Mouse (Mus musculus) forebrain, embryonic 13.5 days (tissue): Measurements from ENCODE around the gene Pigk. TPM values are rescaled to one million over a fixed set of nuclear protein-coding genes. Genes with fewer than 3 reads are reported as not detected.
A peak's percentile ranks its signal among the peaks of the same experiment; 100 is the strongest.

Source experiments
- ATAC-seq: fragments of 200-750 bp; cut with Nextera tagmentation; 2 replicates; pipeline ENCODE4 v1.8.0; 2017
- H3K27ac ChIP-seq: fragments of 300-500 bp; sonication (generic); 2 replicates; pipeline ENCODE4 v1.5.1; 2015; ENCODE audit warnings: inconsistent platforms, mild to moderate bottlenecking, moderate library complexity
- H3K27me3 ChIP-seq: fragments of 300-500 bp; sonication (generic); 2 replicates; pipeline ENCODE4 v1.6.1; 2015; ENCODE audit warnings: mild to moderate bottlenecking, inconsistent platforms
- H3K36me3 ChIP-seq: fragments of 300-500 bp; sonication (generic); 2 replicates; pipeline ENCODE4 v1.6.1; 2015; ENCODE audit warnings: mild to moderate bottlenecking, inconsistent platforms; ENCODE audit not compliant: poor library complexity, severe bottlenecking
- H3K4me1 ChIP-seq: fragments of 300-500 bp; sonication (generic); 2 replicates; pipeline ENCODE4 v1.6.1; 2015; ENCODE audit warnings: inconsistent platforms
- H3K4me2 ChIP-seq: fragments of 300-500 bp; sonication (generic); 2 replicates; pipeline ENCODE4 v1.6.1; 2015; ENCODE audit warnings: inconsistent platforms, mild to moderate bottlenecking, moderate library complexity
- H3K4me3 ChIP-seq: fragments of 300-500 bp; sonication (generic); 2 replicates; pipeline ENCODE4 v1.5.1; 2015; ENCODE audit warnings: mild to moderate bottlenecking, inconsistent platforms
- H3K9ac ChIP-seq: fragments of 300-500 bp; sonication (generic); 2 replicates; pipeline ENCODE4 v1.6.1; 2015; ENCODE audit warnings: mild to moderate bottlenecking, inconsistent platforms
- H3K9me3 ChIP-seq: fragments of 300-500 bp; sonication (generic); replicated peaks from 2 replicates; pipeline ENCODE4 v1.6.1; 2016; ENCODE audit warnings: inconsistent platforms
- WGBS: fragments of 180-500 bp; shearing (Covaris S2); methylation state at CpG from one replicate; pipeline ENCODE4 v1.1.7; 2015; 5-methylcytosine and 5-hydroxymethylcytosine counted together
- polyA plus RNA-seq: library from polyadenylated mRNA; unstranded; fragments of >200 nt; fragmentation: Nextera tagmentation; extraction: Ambion mirVana; gene quantifications from 2 replicates; pipeline ENCODE4 v1.2.1, GENCODE M21; 2015

Pigk gene
- polyA plus RNA-seq, 1 experiment from 2014 or later: 29.0 TPM

DNA sequence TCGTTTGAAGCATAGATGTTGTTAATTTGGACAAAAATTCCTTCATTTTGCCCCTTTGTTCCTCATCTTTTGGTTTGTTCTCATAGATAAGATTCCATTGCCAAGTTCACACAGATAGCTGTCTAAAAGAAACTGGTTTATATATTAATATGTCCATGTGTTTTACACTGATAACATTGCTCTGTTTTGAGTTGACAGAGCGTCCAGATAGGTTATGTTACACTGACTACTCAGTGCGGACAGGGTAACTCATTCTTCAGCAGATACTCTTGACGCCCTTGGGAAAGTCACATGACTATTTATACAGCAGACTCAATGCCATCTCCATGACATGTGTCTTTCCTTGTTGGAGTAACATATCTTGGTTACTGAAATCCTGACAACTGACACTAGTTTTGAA, 242.9 kb downstream of the Pigk start:
- WGBS: 90% methylated on average over 4 of the region's 4 CpGs
- no peak overlapping the region for H3K9ac ChIP-seq
- H3K4me3 ChIP-seq: no peak overlapping the region
- H3K36me3 ChIP-seq: no peaks in the 10 kb centered on the region
- no peak overlapping the region for H3K27ac ChIP-seq
- H3K4me2 ChIP-seq: no peak overlapping the region
- H3K9me3 ChIP-seq: no peaks in the 10 kb centered on the region
- H3K4me1 ChIP-seq: no peaks in the 10 kb centered on the region
- no peaks in the 10 kb centered on the region for H3K27me3 ChIP-seq
- no peak for ATAC-seq

DNA sequence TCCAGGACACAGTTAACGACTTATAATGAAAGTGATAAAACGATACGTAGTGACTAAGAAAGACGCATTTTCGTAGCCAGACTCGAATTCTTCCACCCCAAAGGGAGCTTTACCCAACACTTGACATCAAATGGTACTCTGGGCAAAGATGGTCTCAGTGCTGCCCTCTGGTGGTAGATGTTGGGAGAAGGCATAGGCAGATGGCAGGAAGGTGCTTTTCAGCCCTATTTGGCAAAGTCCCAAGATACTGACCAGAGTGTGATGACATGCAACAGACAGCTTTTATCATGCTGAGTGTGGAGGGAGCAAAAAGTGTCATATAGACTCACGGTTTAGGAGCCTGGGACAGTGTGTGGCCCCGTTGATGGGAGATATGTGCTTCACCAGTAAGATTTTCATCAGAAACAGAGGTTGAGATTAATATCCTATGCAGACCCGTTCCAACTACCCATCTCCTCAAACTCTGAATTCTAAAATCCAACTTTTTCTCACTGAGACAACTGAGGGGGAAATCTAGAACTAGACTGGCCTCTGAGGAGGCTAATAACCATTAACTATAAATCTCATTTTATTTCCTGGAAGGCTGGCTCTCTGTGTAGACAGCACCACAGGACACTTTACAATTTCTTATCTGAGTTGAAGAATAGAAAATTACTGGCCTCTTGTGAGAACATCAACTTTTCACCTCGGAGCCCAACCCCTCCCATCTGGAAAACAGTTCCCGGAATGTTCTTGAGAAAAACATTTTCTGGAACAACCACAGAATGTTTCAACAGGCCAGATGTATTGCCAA, 244.7 kb downstream of the Pigk start:
- Histone ChIP-seq H3K4me2 (no peak overlapping the region), H3K36me3 (no peaks in the 10 kb centered on the region), H3K9ac (no peak overlapping the region), H3K4me1 (no peaks in the 10 kb centered on the region), H3K4me3 (no peak overlapping the region), H3K27me3 (no peaks in the 10 kb centered on the region), H3K9me3 (no peaks in the 10 kb centered on the region), H3K27ac (no peak overlapping the region)
- no peak for ATAC-seq
- WGBS: 70% methylated on average over 11 of the region's 11 CpGs

DNA sequence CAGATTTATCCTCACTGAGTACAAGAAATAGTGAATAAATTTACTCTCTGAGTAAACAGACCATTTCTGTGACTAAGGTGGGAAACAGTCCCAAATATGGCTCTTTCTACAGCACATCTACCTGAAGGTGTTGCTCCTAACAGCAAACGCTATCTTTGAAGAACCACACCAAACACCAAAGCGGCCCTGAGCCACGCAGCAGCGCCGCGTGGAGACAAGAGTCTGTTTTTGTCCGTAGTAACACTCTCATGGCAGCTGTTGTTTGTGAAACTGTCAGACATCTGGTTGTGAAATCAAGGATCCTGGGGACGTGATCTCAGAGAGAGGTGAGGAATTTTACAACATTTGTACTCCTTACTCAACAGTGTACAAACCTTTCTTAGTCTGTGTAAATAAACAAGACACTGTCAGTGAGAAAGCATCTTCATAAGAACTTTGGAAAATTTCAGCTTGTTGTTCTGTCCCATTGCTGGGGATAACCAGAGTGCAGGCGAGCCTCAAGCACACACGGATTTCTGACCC, 248.0 kb downstream of the Pigk start:
- Histone ChIP-seq H3K9me3 (no peaks in the 10 kb centered on the region), H3K4me3 (no peak overlapping the region), H3K9ac (no peak overlapping the region), H3K27me3 (no peaks in the 10 kb centered on the region), H3K4me1 (no peaks in the 10 kb centered on the region), H3K27ac (no peak overlapping the region), H3K36me3 (no peaks in the 10 kb centered on the region), H3K4me2 (no peak overlapping the region)
- ATAC-seq: no peak
- WGBS: 85% methylated on average over 10 of the region's 10 CpGs

DNA sequence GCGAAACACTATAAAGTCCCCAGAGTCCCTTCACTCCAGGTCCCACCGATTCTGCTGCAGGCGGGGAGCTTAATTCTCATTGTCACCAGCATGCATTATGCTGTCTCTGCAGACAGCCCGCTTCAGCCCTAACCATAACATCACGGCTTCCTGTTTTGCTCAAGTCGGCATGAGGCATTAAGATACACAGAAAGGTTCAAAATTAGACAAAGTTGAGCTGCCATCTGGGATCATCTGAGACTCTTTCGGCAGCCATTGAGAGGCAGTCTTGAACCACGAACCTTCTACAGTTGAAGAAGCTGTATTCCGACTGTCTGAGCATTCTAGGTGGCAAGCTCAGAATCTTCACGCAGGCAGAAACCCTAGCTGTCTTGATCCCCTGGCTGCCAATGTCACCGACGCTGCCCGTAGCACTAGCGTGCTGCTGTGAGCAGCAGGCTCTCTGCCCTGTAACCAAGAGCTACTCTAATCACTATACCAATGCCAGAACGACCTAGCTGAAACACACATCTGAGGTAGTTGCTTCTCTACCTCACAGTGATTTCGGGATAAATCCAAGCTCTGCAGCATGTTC, 256.0 kb downstream of the Pigk start:
- H3K36me3 ChIP-seq: no peaks in the 10 kb centered on the region
- no peaks in the 10 kb centered on the region for H3K27me3 ChIP-seq
- no peak overlapping the region for H3K9ac ChIP-seq
- H3K4me1 ChIP-seq: peaks cover 7% of the 10 kb centered on the region
- H3K4me3 ChIP-seq: no peak overlapping the region
- 72% methylated on average over 16 of the region's 16 CpGs for WGBS
- no peak for ATAC-seq
- no peaks in the 10 kb centered on the region for H3K9me3 ChIP-seq
- H3K4me2 ChIP-seq: no peak overlapping the region
- H3K27ac ChIP-seq: no peak overlapping the region

DNA sequence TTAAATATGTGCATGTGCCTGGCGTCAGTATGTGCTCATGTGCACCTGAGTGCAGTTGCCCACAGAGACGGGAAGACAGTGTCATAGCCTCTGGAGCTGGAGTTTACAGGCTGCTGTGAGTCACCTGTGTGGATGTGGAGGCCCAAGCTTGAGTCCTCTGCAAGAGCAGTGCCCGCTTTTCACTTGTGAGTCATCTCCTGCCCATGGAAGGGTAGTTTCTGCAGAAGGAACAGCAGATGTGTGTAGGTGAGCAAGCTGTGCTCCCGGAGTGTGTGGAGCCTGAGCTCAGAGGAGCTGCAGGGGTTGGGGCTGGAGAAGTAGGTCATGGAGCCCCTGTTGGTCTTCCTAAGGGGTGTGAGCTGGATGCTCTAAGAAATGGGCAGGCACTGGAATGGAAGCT, 257.5 kb downstream of the Pigk start:
- Histone ChIP-seq H3K27me3 (no peaks in the 10 kb centered on the region), H3K4me3 (no peak overlapping the region), H3K4me1 (peaks cover 7% of the 10 kb centered on the region), H3K9ac (no peak overlapping the region), H3K4me2 (no peak overlapping the region), H3K36me3 (no peaks in the 10 kb centered on the region), H3K9me3 (no peaks in the 10 kb centered on the region), H3K27ac (no peak overlapping the region)
- ATAC-seq: no peak
- 86% methylated on average over 4 of the region's 4 CpGs for WGBS

DNA sequence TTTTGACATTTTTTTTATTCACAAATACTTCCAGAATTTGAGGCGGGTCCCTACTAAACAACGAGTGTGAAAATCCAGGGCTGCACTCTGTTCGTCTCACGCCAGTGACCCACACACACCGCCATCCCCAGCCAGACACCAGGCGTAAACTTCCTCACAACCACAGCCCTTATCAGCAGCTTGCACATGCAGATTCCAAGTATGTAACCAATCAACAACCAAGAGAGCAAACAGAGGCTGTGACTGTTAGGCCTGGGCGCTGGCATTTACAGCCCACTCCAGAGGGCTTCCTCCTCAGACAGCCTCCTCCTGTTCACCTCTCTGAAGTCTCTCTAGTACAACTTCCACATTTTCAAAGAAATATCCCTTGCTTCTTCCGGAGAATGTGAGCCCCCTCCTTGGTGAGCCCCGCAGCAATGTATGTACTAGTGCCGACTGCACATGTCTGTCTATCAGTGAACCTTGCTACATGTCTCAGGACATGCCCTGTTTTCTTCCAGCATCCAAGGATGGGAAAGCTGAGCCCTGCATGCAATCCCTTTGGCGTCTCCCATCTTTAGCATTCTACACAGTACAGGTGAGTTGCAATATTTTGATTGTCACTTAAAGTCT, 265.7 kb downstream of the Pigk start:
- H3K27ac ChIP-seq: no peak overlapping the region
- no peak for ATAC-seq
- WGBS: 78% methylated on average over 11 of the region's 11 CpGs
- H3K4me1 ChIP-seq: peaks cover 23% of the 10 kb centered on the region
- H3K4me2 ChIP-seq: peak overlapping the region; percentile 27
- H3K9me3 ChIP-seq: no peaks in the 10 kb centered on the region
- H3K9ac ChIP-seq: no peak overlapping the region
- H3K36me3 ChIP-seq: no peaks in the 10 kb centered on the region
- H3K27me3 ChIP-seq: peaks cover 26% of the 10 kb centered on the region
- H3K4me3 ChIP-seq: no peak overlapping the region

DNA sequence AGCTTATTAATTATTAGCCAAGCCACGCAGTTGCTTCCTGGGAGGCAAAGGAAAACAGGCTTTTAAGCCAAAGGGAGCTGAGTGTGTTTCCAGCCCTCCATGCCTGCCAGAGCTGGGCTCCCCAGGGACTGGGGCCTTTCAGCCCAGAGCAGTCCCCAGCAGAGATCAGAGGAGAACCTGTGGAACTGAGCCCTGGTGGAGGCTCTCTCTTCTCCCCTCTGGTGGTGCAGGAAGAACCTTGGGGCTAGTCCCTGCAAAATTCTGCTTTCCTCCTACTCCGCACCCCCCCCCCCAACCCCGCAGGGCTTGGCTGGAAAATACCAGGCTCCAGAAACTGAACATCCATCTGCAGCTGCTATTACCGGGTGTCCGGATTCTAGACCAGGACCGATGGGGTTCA, 266.5 kb downstream of the Pigk start:
- no peaks in the 10 kb centered on the region for H3K9me3 ChIP-seq
- peak overlapping the region; percentile 59 for H3K4me3 ChIP-seq
- H3K9ac ChIP-seq: peak overlapping the region; percentile 67
- H3K36me3 ChIP-seq: no peaks in the 10 kb centered on the region
- WGBS: 4% methylated on average over 5 of the region's 6 CpGs
- H3K4me2 ChIP-seq: peak overlapping the region; percentile 97
- H3K4me1 ChIP-seq: peaks cover 23% of the 10 kb centered on the region
- H3K27ac ChIP-seq: no peak overlapping the region
- H3K27me3 ChIP-seq: peaks cover 26% of the 10 kb centered on the region
- 0 out of 2 replicates have a peak, but pooled peaks have one; percentile 20 for ATAC-seq

DNA sequence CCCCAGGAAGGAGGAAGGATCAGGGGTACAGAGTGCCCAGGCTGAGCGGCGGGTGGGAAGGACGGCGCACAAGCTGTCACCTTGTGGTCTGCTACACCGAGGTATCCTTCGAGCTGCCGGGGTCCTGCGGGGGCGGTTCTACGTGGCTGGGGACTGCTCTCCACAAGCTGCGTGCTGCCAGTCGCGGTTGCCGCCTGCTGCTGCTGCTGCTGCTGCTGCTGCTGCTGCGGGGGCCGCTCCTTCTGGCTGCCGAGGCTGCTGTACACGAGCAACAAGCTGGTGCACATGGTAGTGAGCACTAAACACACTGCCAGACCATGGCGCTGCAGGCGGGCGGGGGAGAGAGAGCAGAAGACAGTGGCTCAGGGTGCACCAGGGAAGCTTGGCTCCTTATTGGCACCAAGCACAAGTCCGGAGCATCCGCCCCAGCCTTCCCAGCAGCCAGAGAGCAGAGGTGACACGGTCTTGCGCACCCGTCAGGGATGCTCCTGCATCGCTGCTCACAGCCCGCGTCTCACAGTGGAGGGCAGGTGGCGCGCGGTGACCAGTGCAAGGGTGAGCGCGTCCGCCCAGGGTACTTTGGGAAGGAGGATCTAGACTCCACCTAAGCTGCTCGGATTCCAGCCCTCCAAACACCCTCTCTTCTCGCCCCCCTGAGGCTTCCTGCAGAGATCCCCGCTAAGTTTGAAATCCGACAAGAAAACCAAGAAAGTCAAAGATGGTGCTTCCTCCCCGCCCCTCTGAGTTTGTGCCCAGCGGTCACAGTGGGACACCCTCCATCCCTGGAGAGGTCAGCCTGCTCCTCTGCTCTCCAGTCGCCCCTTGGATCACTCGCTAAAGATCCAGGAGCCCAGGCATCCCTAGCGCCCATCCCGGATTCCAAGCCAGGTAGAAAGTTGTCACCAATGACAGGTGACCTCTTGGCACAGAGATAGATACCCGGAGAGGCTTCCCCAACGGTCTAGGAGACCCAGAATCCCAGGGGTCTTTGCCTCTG, 267.4 kb downstream of the Pigk start:
- Histone ChIP-seq H3K9me3 (no peaks in the 10 kb centered on the region), H3K4me1 (peaks cover 23% of the 10 kb centered on the region), H3K4me3 (peak overlapping the region; percentile 59), H3K27ac (no peak overlapping the region), H3K9ac (peak overlapping the region; percentile 67), H3K4me2 (peak overlapping the region; percentile 97), H3K27me3 (peaks cover 26% of the 10 kb centered on the region), H3K36me3 (no peaks in the 10 kb centered on the region)
- 1% methylated on average over 45 of the region's 47 CpGs for WGBS
- peak; percentile 77 for ATAC-seq

DNA sequence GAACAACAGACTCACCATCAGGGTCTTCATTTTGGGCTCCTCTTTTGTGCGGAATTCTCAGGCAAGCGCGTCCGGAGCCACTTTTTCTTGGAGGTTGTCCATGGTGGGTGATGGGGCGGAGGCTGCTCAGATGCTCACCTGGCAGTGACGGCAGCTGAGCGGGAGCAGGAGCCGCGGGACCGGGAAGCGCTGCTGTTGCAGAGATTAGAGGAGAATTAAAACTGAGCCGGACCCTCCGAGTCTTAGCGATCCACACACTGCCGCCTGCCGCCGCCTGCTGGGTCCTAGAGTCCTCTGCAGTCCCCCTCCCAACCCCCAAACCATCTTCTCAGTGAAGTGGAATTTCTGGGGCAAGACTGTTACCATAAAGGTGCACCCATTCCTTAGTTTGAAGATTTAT, 268.1 kb downstream of the Pigk start, which contains the start of gene St6galnac5:
St6galnac5 (minus strand) TSS at position 259 of the 400 bp plus-strand sequence.
- ATAC-seq: peak; percentile 79
- H3K4me2 ChIP-seq: peak within 1 kb of the TSS; percentile 97
- peaks cover 19% of the 10 kb centered on the region for H3K4me1 ChIP-seq
- H3K27ac ChIP-seq: no peak within 1 kb of the TSS
- H3K9me3 ChIP-seq: no peaks in the 10 kb centered on the region
- peak within 1 kb of the TSS; percentile 67 for H3K9ac ChIP-seq
- peak within 1 kb of the TSS; percentile 59 for H3K4me3 ChIP-seq
- H3K36me3 ChIP-seq: no peaks in the 10 kb centered on the region
- WGBS: under 1% methylated on average over 17 of the region's 17 CpGs
- H3K27me3 ChIP-seq: peaks cover 26% of the 10 kb centered on the region

DNA sequence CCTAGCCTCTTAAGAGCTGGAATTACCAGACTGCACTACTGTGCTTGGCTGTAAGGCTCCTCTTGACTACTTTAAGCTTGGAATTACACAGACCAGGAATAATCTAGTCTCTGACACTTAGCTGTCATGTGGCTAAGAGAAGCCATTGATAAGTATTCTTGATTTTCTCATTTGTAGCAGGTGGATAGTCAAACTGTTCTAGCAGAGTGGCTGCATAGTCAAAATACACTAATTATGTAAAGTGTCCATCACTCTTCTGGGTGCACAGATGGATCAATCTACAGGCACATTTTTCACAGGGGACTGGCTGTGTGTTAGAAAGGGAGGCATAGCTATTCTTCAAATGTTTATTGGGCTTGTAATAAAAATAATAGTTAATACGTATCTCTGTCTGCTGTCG, 276.9 kb downstream of the Pigk start:
- H3K9ac ChIP-seq: no peak overlapping the region
- H3K9me3 ChIP-seq: no peaks in the 10 kb centered on the region
- no peak for ATAC-seq
- no peak overlapping the region for H3K27ac ChIP-seq
- no peaks in the 10 kb centered on the region for H3K4me1 ChIP-seq
- no peak overlapping the region for H3K4me3 ChIP-seq
- no peak overlapping the region for H3K4me2 ChIP-seq
- H3K27me3 ChIP-seq: no peaks in the 10 kb centered on the region
- no peaks in the 10 kb centered on the region for H3K36me3 ChIP-seq
- WGBS: 91% methylated on average over 2 of the region's 2 CpGs

DNA sequence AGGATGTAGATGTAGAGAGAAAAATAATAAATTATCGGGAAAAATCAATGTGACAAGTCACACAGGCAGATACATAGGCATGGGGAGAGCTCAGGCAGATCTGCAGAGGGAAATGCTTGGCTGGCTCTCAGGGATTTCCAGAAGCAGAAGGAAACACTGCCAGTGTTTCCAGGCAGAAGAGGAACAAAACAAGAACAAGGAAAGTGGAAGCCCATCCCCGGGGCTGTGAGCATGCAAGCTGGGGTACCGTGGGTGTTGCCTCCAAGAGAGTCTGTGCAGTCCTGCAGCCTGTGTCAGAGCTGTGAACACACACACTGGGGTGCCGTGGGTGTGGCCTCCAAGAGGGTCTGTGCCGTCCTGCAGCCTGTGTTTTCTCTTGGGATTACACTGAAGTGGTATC, 279.7 kb downstream of the Pigk start:
- H3K4me3 ChIP-seq: no peak overlapping the region
- H3K27me3 ChIP-seq: no peaks in the 10 kb centered on the region
- H3K9ac ChIP-seq: no peak overlapping the region
- H3K4me1 ChIP-seq: no peaks in the 10 kb centered on the region
- no peak overlapping the region for H3K4me2 ChIP-seq
- no peak overlapping the region for H3K27ac ChIP-seq
- H3K9me3 ChIP-seq: no peaks in the 10 kb centered on the region
- ATAC-seq: no peak
- H3K36me3 ChIP-seq: no peaks in the 10 kb centered on the region
- 81% methylated on average over 5 of the region's 5 CpGs for WGBS
